Mouse (Mus musculus): Measurements from ENCODE around the gene Rnf141. TPM values are rescaled to one million over a fixed set of nuclear protein-coding genes. Genes with fewer than 3 reads are reported as not detected.

The Rnf141 gene
- polyA plus RNA-seq, 1 experiment from 2014 or later: 39.7 TPM

Small RNA genes within 50 kb of the gene (microRNA-seq; reads per million reads assigned to microRNA genes)
- not detected for gene Gm47282

Other genes starting within 250 kb of the Rnf141 start
- 57.1 and 66.3 TPM in 2 replicates for gene Sbf2, start 229.5 kb downstream of the Rnf141 start, polyA plus RNA-seq (2015; fragmentation: Nextera tagmentation; extraction: Ambion mirVana)
- gene Adm, start 216.8 kb downstream of the Rnf141 start, polyA plus RNA-seq (2015; fragmentation: Nextera tagmentation; extraction: Ambion mirVana): 3.9 and 4.9 TPM in 2 replicates
- gene Ampd3, start 76.3 kb downstream of the Rnf141 start, polyA plus RNA-seq (2015; fragmentation: Nextera tagmentation; extraction: Ambion mirVana): 10.3 and 13.9 TPM in 2 replicates
- 4.0 and 5.0 TPM in 2 replicates for gene Lyve1, start 18.8 kb upstream of the Rnf141 start, polyA plus RNA-seq (2015; fragmentation: Nextera tagmentation; extraction: Ambion mirVana)
- 0.77 and 1.3 TPM in 2 replicates for gene Mrvi1, start 138.0 kb upstream of the Rnf141 start, polyA plus RNA-seq (2015; fragmentation: Nextera tagmentation; extraction: Ambion mirVana)
- gene Ctr9, start 184.5 kb upstream of the Rnf141 start, polyA plus RNA-seq (2015; fragmentation: Nextera tagmentation; extraction: Ambion mirVana): 81.8 and 89.3 TPM in 2 replicates
- 1,168 and 1,270 TPM in 2 replicates for gene Eif4g2, start 238.6 kb upstream of the Rnf141 start, polyA plus RNA-seq (2015; fragmentation: Nextera tagmentation; extraction: Ambion mirVana)

All from midbrain, embryonic 16.5 days (tissue).